Mouse (Mus musculus) limb, embryonic 10.5 days (tissue): Measurements from ENCODE around the gene Olfr458. TPM values are rescaled to one million over a fixed set of nuclear protein-coding genes. Genes with fewer than 3 reads are reported as not detected.
"Not testable (repeated sequence)": the region's sequence is repeated elsewhere in the genome, so short reads cannot be mapped to it uniquely, and the experiment has no call there.

Experiments used
- DNase-seq: peaks from one replicate; pipeline ENCODE4 v3.0.0-alpha.2; 2017; ENCODE audit warnings: low spot score
- H3K27ac ChIP-seq: fragments of 300-500 bp; sonication (generic); 2 replicates; pipeline ENCODE4 v1.5.1; 2016; ENCODE audit warnings: mild to moderate bottlenecking
- H3K27me3 ChIP-seq: fragments of 300-500 bp; sonication (generic); 2 replicates; pipeline ENCODE4 v1.6.1; 2016; ENCODE audit warnings: low read depth, mild to moderate bottlenecking; ENCODE audit not compliant: poor library complexity, severe bottlenecking
- H3K36me3 ChIP-seq: fragments of 300-500 bp; sonication (generic); 2 replicates; pipeline ENCODE4 v1.6.1; 2016; ENCODE audit warnings: mild to moderate bottlenecking, moderate library complexity
- H3K4me1 ChIP-seq: fragments of 300-500 bp; sonication (generic); 2 replicates; pipeline ENCODE4 v1.6.1; 2016
- H3K4me3 ChIP-seq: fragments of 300-500 bp; sonication (generic); 2 replicates; pipeline ENCODE4 v1.5.1; 2016; ENCODE audit warnings: mild to moderate bottlenecking, moderate library complexity
- H3K9me3 ChIP-seq: fragments of 300-500 bp; sonication (generic); replicated peaks from 2 replicates; pipeline ENCODE4 v1.6.1; 2016; ENCODE audit warnings: mild to moderate bottlenecking
- WGBS: fragments of 180-500 bp; shearing (Covaris S2); methylation state at CpG from one replicate; pipeline ENCODE4 v1.1.7; 2016; 5-methylcytosine and 5-hydroxymethylcytosine counted together
- polyA plus RNA-seq: library from polyadenylated mRNA; unstranded; fragments of >200 nt; fragmentation: Nextera tagmentation; extraction: Ambion mirVana; gene quantifications from 2 replicates; pipeline ENCODE4 v1.2.1, GENCODE M21; 2016

Olfr458 gene
- polyA plus RNA-seq: not detected in 2 replicates

DNA sequence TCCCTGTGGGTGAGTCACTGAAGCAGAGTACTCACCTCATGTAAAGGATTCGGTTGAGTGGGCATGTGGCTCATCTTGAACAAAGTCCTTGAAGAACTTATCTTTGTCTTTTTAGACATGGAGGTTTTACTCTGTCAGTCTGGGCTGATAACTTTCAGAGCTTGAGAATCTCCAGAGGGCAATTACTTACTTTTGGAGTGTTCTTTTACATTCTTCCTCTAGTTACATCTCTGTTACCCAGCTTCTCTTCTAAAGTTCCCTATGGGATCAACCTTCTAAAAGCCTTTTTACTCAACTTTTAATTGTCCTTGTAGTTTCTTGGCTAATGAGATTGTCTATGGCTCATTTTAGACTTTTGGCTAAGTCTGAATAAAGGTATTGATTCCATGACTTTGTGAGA is at the start of gene Olfr458:
Olfr458 (minus strand) TSS at position 101 of the 400 bp plus-strand sequence.
- 88% methylated on average over 1 of the region's 1 CpGs for WGBS
- no peak within 1 kb of the TSS for H3K27ac ChIP-seq
- H3K36me3 ChIP-seq: no peaks in the 10 kb centered on the region
- H3K9me3 ChIP-seq: no peaks in the 10 kb centered on the region; the same call in 1 of the 2 replicates
- DNase-seq: no peak
- no peaks in the 10 kb centered on the region for H3K4me1 ChIP-seq
- no peak within 1 kb of the TSS for H3K4me3 ChIP-seq
- H3K27me3 ChIP-seq: no peaks in the 10 kb centered on the region

DNA sequence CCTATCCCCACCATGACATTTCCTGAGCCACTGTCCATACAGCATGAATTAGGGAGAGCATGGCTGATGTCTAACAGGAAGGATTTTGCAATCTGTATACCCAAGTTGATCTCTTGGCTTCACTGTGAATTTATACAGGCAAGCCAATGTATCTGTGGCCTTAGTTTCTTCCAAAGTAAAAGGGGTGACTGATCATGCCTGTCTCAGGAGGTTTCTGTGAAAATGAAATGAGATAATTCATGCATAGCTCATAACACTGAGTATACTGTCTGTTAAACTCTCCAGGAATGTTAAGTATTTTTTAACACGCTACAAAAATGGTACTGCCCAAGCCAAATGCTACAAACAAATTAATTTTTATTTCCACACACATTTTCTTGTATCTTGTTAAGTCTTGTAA is 48.5 kb upstream of the Olfr458 start:
- Histone ChIP-seq H3K27me3 (no peaks in the 10 kb centered on the region), H3K4me1 (no peaks in the 10 kb centered on the region), H3K36me3 (no peaks in the 10 kb centered on the region), H3K27ac (no peak overlapping the region), H3K4me3 (no peak overlapping the region), H3K9me3 (no peaks in the 10 kb centered on the region)
- DNase-seq: no peak
- WGBS: 74% methylated on average over 1 of the region's 1 CpGs

DNA sequence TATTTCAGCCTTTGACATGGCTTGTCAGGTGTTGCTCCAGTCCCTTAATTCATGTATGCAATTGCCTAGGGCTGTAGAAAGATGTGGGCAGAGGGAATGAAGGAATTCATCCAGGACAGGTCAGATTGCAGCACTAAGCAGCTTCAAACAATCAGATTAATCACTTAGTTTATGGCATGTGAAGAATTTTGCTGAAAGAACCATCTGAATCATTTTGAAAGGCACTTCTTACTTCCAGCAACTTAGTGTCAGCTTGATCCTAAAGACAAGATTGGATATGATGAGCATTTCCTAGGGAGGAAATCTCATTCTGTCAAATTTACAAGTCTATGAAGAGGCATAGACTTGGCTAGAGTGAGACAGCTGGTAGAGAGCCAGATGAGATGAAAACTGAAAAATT is 44.3 kb upstream of the Olfr458 start:
- Histone ChIP-seq H3K27me3 (no peaks in the 10 kb centered on the region), H3K4me1 (no peaks in the 10 kb centered on the region), H3K36me3 (no peaks in the 10 kb centered on the region), H3K4me3 (no peak overlapping the region), H3K9me3 (no peaks in the 10 kb centered on the region), H3K27ac (no peak overlapping the region)
- DNase-seq: no peak

DNA sequence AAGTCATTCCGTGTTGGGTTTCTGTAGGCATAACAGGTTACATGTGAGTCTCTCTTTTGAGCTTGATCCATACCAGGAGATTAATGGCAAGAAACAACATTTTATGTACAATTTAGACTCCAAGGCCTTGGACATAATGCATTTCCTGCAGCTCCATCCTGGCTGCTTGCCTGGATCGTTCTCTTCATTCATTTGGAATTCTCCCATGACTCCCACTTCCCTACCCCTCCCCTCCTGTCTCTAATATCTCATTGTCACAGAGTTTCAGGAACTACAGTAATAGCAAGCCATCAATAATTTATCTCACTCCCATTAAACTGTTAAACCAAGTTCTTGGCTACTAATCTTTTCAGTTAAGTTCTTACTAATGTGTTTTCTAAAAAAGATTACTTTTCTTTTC is 38.5 kb upstream of the Olfr458 start:
- Histone ChIP-seq H3K36me3 (no peaks in the 10 kb centered on the region), H3K9me3 (no peaks in the 10 kb centered on the region), H3K4me1 (no peaks in the 10 kb centered on the region), H3K27me3 (no peaks in the 10 kb centered on the region), H3K27ac (no peak overlapping the region), H3K4me3 (no peak overlapping the region)
- 96% methylated on average over 2 of the region's 2 CpGs for WGBS
- DNase-seq: no peak

DNA sequence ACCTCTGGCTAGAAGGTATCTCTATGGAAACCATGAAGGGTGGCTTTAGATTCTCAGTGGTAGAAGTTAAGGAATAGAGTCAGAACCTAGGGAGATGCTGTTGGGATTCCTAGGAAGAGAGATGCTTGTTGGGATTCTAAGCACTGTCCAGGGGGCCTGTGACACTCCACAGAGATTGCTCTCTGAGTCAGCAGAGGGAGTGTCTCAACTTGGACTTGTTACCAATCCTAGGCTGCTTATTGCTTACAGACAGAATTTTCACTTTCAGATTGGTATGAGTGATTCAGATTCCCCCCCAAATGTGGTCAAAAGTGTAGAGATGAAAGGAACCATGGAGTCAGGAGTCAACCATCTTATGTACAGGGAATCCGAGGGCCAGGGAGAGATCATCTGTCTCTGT is 24.7 kb upstream of the Olfr458 start:
- H3K27ac ChIP-seq: no peak overlapping the region
- H3K9me3 ChIP-seq: no peaks in the 10 kb centered on the region
- no peak overlapping the region for H3K4me3 ChIP-seq
- 75% methylated on average over 1 of the region's 1 CpGs for WGBS
- no peaks in the 10 kb centered on the region for H3K27me3 ChIP-seq
- no peaks in the 10 kb centered on the region for H3K36me3 ChIP-seq
- no peak for DNase-seq
- H3K4me1 ChIP-seq: no peaks in the 10 kb centered on the region

DNA sequence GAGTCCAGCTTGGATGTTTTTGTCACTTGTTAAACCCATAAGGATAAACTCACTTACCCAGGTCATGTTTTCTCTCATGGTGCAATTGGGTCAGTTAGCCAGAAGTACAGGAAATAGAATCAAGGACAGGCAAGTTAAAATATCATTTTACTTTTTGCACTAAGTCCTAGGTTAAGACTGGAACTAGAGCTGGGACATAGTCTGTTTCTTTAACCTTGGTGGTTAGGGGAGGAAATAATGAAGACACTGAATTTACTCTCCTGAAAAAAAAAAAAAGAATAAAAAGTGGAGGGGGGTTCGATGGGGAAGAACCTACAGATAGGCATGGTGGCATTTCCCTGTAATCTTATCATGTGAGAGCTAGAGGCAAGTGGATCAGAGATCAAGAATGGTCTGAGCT is 22.1 kb upstream of the Olfr458 start, which contains the start of gene Olfr456:
Olfr456 (minus strand) TSS at position 101 of the 400 bp plus-strand sequence.
- Histone ChIP-seq H3K9me3 (no peaks in the 10 kb centered on the region), H3K27me3 (no peaks in the 10 kb centered on the region), H3K4me3 (no peak within 1 kb of the TSS), H3K4me1 (no peaks in the 10 kb centered on the region), H3K27ac (no peak within 1 kb of the TSS), H3K36me3 (no peaks in the 10 kb centered on the region)
- whole genome bisulfite sequencing: 97% methylated on average over 1 of the region's 1 CpGs
- no peak for DNase-seq

DNA sequence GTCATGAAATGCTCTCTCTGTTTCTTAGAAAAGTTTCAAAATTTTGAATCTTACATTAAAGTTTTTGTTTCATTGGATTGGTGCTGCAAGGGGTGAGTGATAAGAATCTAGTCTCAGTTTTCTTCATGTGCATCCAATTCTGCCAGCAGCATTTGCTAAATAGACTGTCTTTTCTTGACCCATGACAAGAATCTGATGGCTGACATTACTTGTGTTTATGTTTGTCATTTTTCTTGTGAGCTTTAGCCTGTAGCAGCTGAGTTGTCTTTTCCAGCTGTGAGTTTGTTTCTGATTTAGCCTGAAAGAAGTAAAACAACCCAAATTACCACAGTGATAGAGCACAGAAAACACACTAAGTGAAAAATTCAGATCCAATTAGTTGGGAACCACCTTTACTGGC is 19.6 kb upstream of the Olfr458 start:
- H3K4me3 ChIP-seq: no peak overlapping the region
- no peaks in the 10 kb centered on the region for H3K9me3 ChIP-seq
- no peak for DNase-seq
- no peaks in the 10 kb centered on the region for H3K27me3 ChIP-seq
- H3K27ac ChIP-seq: no peak overlapping the region
- H3K4me1 ChIP-seq: no peaks in the 10 kb centered on the region
- no peaks in the 10 kb centered on the region for H3K36me3 ChIP-seq

DNA sequence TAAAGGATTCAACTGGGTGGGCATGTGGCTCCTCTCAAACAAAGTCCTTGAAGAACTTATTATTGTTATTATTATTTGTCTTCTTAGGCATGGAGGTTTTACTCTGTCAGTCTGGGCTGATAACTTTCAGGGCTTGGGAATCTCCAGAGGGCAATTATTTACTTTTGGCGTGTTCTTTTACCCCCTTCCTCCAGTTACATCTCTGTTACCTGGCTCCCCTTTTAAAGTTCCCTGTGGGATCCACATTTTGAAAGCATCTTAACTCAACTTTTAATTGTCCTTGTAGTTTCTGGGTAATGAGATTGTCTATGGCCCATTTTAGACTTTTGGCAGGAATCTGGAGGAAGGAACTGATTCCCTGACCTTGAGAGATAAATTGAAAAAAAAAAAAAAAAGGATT is 11.2 kb upstream of the Olfr458 start, which contains the start of gene Olfr457:
Olfr457 (minus strand) TSS at position 101 of the 400 bp plus-strand sequence.
- no peaks in the 10 kb centered on the region for H3K36me3 ChIP-seq
- WGBS: 76% methylated on average over 1 of the region's 1 CpGs

DNA sequence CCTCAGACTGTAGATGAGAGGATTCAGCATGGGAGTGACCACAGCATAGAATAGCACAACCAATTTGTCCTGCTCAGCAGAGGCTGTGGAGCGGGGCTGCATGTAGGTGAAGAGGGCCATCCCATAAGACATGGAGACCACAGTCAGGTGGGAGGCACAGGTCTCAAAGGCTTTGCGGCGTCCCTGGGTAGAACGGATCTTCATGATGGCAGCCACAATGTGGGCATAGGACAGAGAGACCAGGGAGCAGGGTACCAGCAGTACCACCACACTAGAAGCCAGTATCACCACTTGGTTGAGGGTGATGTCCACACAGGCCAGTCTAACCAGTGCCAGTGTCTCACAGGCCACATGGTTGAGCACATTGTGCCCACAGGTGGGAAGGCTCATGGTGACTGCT is 6.3 kb upstream of the Olfr458 start:
- not testable (repeated sequence) for H3K9me3 ChIP-seq, H3K4me3 ChIP-seq, H3K36me3 ChIP-seq, H3K27ac ChIP-seq, DNase-seq, H3K27me3 ChIP-seq, H3K4me1 ChIP-seq
- WGBS: 96% methylated on average over 4 of the region's 4 CpGs

More for the DNA sequence above, 11.2 kb upstream of the Olfr458 start, which contains the start of gene Olfr457:
- DNase-seq: no peak
- no peak within 1 kb of the TSS for H3K4me3 ChIP-seq
- no peaks in the 10 kb centered on the region for H3K27me3 ChIP-seq
- no peaks in the 10 kb centered on the region for H3K9me3 ChIP-seq
- H3K4me1 ChIP-seq: no peaks in the 10 kb centered on the region
- H3K27ac ChIP-seq: no peak within 1 kb of the TSS

DNA sequence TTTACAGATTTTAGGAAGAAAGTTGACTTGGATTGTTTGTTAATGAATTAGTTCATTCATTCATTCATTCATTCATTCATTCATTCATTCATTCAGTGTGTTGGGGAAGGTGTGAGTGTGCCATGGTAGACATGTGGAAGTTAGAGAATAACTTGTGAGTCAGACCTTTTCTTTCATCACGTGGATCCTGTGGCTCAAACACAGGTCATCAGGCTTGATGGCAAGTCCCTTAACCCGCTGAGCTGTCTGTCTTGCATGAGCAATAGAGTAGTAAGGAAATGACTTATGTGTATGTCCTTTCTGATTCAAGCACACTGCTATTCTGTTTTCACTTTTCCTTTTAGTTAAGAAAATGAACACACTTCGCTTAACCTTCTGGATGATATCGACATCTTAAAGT is 5.5 kb upstream of the Olfr458 start:
- H3K4me3 ChIP-seq: no peak overlapping the region
- H3K27ac ChIP-seq: no peak overlapping the region
- H3K9me3 ChIP-seq: no peaks in the 10 kb centered on the region
- no peaks in the 10 kb centered on the region for H3K36me3 ChIP-seq
- no peaks in the 10 kb centered on the region for H3K27me3 ChIP-seq
- 92% methylated on average over 4 of the region's 4 CpGs for WGBS
- DNase-seq: no peak
- H3K4me1 ChIP-seq: no peaks in the 10 kb centered on the region

DNA sequence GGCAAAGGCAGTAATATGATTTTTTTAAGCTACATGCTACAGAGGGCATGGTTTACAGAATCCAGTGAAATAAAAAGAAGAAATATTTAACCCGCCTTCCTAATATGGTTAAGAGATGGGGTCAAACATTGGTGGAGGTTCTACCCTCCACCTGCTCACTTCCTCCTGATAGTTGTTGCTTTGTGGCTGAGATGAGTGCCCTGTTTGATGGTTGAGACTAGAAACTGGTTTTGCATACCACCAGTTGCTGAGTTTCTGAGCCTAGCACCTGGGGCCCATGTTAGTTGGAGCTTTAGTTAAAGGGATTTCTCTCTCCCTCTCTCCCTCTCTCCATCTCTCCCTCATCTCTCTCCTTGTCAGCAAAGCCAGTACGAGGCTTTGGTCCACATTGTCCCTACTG is 17.6 kb downstream of the Olfr458 start:
- Histone ChIP-seq H3K36me3 (no peaks in the 10 kb centered on the region), H3K4me1 (no peaks in the 10 kb centered on the region), H3K27ac (no peak overlapping the region), H3K4me3 (no peak overlapping the region), H3K9me3 (no peaks in the 10 kb centered on the region), H3K27me3 (no peaks in the 10 kb centered on the region)
- WGBS: 88% methylated on average over 2 of the region's 2 CpGs
- no peak for DNase-seq

DNA sequence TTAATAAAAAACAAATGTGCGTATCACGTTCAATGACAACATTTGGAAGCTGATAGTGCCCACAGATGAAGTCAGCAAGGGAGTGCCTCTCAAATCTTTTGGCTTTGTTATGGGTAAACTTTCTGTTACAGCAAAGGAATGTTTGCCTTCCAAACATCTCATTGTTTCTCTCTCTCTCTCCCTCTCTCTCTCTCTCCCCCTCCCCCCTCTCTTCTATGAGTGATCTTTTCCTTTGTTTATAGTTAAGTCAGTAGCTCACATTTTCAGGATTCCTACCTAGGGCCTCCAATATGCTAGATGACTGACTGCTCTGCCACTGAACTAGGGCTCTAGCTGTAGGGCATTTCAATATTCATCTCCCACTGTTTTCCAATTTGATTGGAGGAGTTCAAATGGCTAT is 20.5 kb downstream of the Olfr458 start:
- DNase-seq: no peak
- Histone ChIP-seq H3K9me3 (no peaks in the 10 kb centered on the region), H3K36me3 (no peaks in the 10 kb centered on the region), H3K4me1 (no peaks in the 10 kb centered on the region), H3K27me3 (no peaks in the 10 kb centered on the region), H3K4me3 (no peak overlapping the region), H3K27ac (no peak overlapping the region)
- WGBS: 89% methylated on average over 2 of the region's 2 CpGs

DNA sequence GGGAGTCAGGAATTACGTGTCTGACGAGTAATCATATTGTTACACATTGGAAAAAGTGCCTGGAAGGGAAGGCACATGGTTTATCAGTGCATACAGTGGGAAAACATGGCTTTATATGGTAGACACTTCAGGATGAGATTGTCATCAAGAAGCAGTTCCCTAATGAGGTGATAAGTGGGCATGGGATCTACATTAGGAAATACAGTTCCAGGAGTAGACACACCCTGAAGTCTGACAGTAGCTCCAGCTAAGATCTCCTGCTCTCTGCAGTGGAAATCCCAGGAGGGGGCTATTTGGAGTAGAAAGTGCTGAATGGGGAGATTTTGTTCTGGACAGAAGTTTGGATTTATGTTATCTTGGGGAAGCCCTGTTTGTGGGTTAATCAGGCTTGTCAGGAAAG is 23.6 kb downstream of the Olfr458 start:
- 81% methylated on average over 2 of the region's 2 CpGs for WGBS
- H3K9me3 ChIP-seq: no peaks in the 10 kb centered on the region
- H3K27me3 ChIP-seq: no peaks in the 10 kb centered on the region
- no peak overlapping the region for H3K4me3 ChIP-seq
- no peaks in the 10 kb centered on the region for H3K36me3 ChIP-seq
- H3K27ac ChIP-seq: no peak overlapping the region
- H3K4me1 ChIP-seq: no peaks in the 10 kb centered on the region
- DNase-seq: no peak

DNA sequence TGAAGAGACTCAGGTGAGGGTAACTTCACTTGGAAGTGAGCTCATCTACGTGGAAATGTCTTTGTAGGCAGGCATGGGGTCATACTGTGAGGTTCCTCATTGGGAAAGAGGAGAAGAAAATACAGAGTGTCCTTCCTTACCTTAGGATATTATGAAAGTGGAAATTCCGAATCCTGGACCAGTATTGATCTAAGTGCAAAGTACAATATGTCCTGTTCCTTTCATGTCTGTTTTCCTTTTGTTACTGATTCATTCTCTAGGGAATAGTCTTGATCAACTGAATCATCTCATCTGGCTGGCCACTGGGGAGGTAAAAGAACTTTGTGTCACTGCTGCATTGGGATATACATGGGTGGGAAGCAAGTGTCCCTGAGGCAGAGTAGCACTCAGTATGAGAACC is 29.5 kb downstream of the Olfr458 start:
- H3K36me3 ChIP-seq: no peaks in the 10 kb centered on the region
- no peaks in the 10 kb centered on the region for H3K27me3 ChIP-seq
- H3K4me1 ChIP-seq: no peaks in the 10 kb centered on the region
- H3K9me3 ChIP-seq: no peaks in the 10 kb centered on the region
- DNase-seq: no peak
- H3K27ac ChIP-seq: no peak overlapping the region
- 76% methylated on average over 2 of the region's 2 CpGs for WGBS
- H3K4me3 ChIP-seq: no peak overlapping the region
